Mouse (Mus musculus) myocyte (in vitro differentiated cells): ENCODE measurements around the gene Gm42417.

Experiments used
- POLR2A ChIP-seq: IDR thresholded peaks from one replicate; pipeline ENCODE4 v1.6.1; 2011; ENCODE audit warnings: low read depth, mild to moderate bottlenecking, control low read depth, moderate library complexity; ENCODE audit not compliant: insufficient read length
- USF1 ChIP-seq: IDR thresholded peaks from one replicate; pipeline ENCODE4 v1.6.1; 2011; ENCODE audit warnings: low read depth, mild to moderate bottlenecking, control low read depth, moderate library complexity

GRCm38 (mm10) chr1:36535477-36536396 is 3.5 kb downstream of the Gm42417 start:
- no peak for TF ChIP-seq USF1
- TF ChIP-seq POLR2A: peak; percentile 63
